Mouse (Mus musculus) left cerebral cortex, postnatal 4 days (tissue): ENCODE measurements around the gene Olfr1208. TPM values are rescaled to one million over a fixed set of nuclear protein-coding genes. Genes with fewer than 3 reads are reported as not detected.

ENCODE experiments used
- DNase-seq: peaks from one replicate; pipeline ENCODE4 v3.0.0-alpha.2; 2022
- intact Hi-C: fragments of 180-260 bp; cut with DNase I; formaldehyde crosslinking; loops from one replicate; pipeline ENCODE4 v1.15.1; 2025
- total RNA-seq, 2 experiments: library from RNA; stranded (reverse); gene quantifications; 2 replicates each; pipeline ENCODE4 v1.2.3; 2021

The Olfr1208 gene
- total RNA-seq = not detected

DNA sequence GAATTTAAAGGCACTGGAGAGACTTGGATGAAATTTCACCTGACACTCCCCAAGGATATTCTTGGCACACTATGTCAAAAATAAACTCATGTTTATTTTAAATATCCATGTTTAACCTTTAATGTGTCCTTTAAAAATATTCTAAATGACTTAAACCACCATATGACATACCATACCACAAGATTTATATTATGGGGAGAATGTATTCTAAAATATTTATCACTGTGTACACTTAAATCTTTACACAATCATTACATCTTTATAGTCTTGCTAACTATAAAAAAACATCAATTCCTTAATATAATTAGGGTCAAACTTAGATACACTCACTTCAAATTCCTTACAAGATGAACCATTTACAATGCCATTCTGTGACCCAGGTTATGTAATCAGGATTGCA is at the start of gene Olfr1208:
Gene Olfr1208 (minus strand): TSS at position 101 of the 400 bp plus-strand sequence.
- intact Hi-C loops = no loop called here
- DNase-seq = no peak

- intact Hi-C loops = no loop called here
- DNase-seq = no peak
Measured at GRCm38 (mm10) chr2:88938011-88938410, 35.9 kb upstream of the Olfr1208 start, which contains the start of gene Olfr1211. Gene Olfr1211 (minus strand): TSS chr2:88938111.

DNA sequence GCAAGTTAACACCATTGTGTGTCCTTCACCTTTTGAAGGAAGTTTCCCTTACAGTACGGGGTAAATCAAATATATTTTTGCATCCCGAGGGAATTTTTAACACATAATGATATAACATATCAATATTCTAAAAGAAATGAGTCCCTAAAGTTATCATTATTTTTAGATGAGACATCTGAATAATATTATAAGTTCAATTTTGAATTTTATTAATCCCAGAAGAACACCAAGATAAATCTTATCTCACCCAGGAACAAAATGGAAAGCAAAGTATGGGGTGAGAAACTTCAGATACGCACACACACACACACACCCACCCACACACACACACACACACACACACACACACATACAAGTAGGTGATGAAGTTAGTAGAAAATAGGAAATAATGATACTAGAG is 12.9 kb upstream of the Olfr1208 start, which contains the start of gene Olfr1209:
Gene Olfr1209 (minus strand): TSS at position 101 of the 400 bp plus-strand sequence.
- no peak for DNase-seq
- intact Hi-C loops = no loop called here

GRCm38 (mm10) chr2:88862931-88863330 is 39.2 kb downstream of the Olfr1208 start, which contains the start of gene Olfr1206:
Gene Olfr1206 (plus strand): TSS chr2:88863231.
- intact Hi-C loops = no loop called here
- no peak for DNase-seq

- intact Hi-C loops = no loop called here
- no peak for DNase-seq
Measured at GRCm38 (mm10) chr2:88848992-88849391, 53.1 kb downstream of the Olfr1208 start, which contains the start of gene Olfr1204. Gene Olfr1204 (plus strand): TSS chr2:88849292.

Other genes starting within 250 kb of the Olfr1208 start
- gene Olfr1193, start 226.7 kb downstream of the Olfr1208 start, total RNA-seq = not detected
- not detected for gene Olfr1195, start 213.1 kb downstream of the Olfr1208 start, total RNA-seq
- not detected for gene Olfr1196, start 197.7 kb downstream of the Olfr1208 start, total RNA-seq
- gene Olfr1197, start 169.9 kb downstream of the Olfr1208 start, total RNA-seq = not detected
- gene Olfr1198, start 150.9 kb downstream of the Olfr1208 start, total RNA-seq = not detected
- gene Olfr1199, start 141.8 kb downstream of the Olfr1208 start, total RNA-seq = not detected
- not detected for gene Olfr1200, start 131.8 kb downstream of the Olfr1208 start, total RNA-seq
- gene Olfr1201, start 109.3 kb downstream of the Olfr1208 start, total RNA-seq = not detected
- not detected for gene Olfr1202, start 87.8 kb downstream of the Olfr1208 start, total RNA-seq
- gene Olfr1205, start 72.6 kb downstream of the Olfr1208 start, total RNA-seq = not detected
- gene Olfr1204, start 53.0 kb downstream of the Olfr1208 start, total RNA-seq = not detected
- not detected for gene Olfr1206, start 39.1 kb downstream of the Olfr1208 start, total RNA-seq
- gene Olfr1209, start 12.8 kb upstream of the Olfr1208 start, total RNA-seq = not detected
- gene Olfr1211, start 35.8 kb upstream of the Olfr1208 start, total RNA-seq = not detected
- not detected for gene Olfr1212, start 51.7 kb upstream of the Olfr1208 start, total RNA-seq
- gene Gm13762, start 78.0 kb upstream of the Olfr1208 start, total RNA-seq = not detected
- gene Olfr1214, start 90.3 kb upstream of the Olfr1208 start, total RNA-seq = not detected
- not detected for gene Olfr1215, start 104.7 kb upstream of the Olfr1208 start, total RNA-seq
- not detected for gene Olfr1216, start 116.0 kb upstream of the Olfr1208 start, total RNA-seq
- gene Olfr1217, start 129.8 kb upstream of the Olfr1208 start, total RNA-seq = not detected
- gene Olfr1218, start 158.9 kb upstream of the Olfr1208 start, total RNA-seq = not detected
- gene Olfr1219, start 181.2 kb upstream of the Olfr1208 start, total RNA-seq = not detected
- not detected for gene Olfr1220, start 204.5 kb upstream of the Olfr1208 start, total RNA-seq
- gene Olfr1221, start 215.0 kb upstream of the Olfr1208 start, total RNA-seq = not detected
- not detected for gene Olfr1222, start 230.7 kb upstream of the Olfr1208 start, total RNA-seq
- not detected for gene Olfr1223, start 249.2 kb upstream of the Olfr1208 start, total RNA-seq